Mouse (Mus musculus): ENCODE data around the gene Tbc1d2. TPM values are rescaled to one million over a fixed set of nuclear protein-coding genes. Genes with fewer than 3 reads are reported as not detected.

The Tbc1d2 gene
- 3.2 and 3.5 TPM in 2 replicates for polyA plus RNA-seq (2014; fragmentation: Nextera tagmentation; extraction: Ambion mirVana)

GRCm38 (mm10) chr4:46650086-46650753 lies at the start of gene Tbc1d2:
TSS of gene Tbc1d2 (minus strand) at chr4:46650209.
- Histone ChIP-seq H3K36me3 (ENCODE audit: insufficient read depth) (no peaks in the 10 kb centered on the region), H3K9ac (peak within 1 kb of the TSS; percentile 64), H3K9me3 (ENCODE audit: low read depth, low read length) (no peaks in the 10 kb centered on the region), H3K27ac (ENCODE audit: low read depth) (peak within 1 kb of the TSS; percentile 81), H3K4me3 (ENCODE audit: low read depth, low read length) (peak within 1 kb of the TSS; percentile 59), H3K4me1 (ENCODE audit: insufficient read depth) (no peaks in the 10 kb centered on the region), H3K27me3 (ENCODE audit: insufficient read depth, low read length) (peaks cover 16% of the 10 kb centered on the region; the same call in 1 of the 2 replicates), H3K4me2 (peak within 1 kb of the TSS; percentile 78)
- peak; percentile 97 for DNase-seq
- under 1% methylated on average over 69 of the region's 69 CpGs for WGBS
- ATAC-seq (ENCODE audit: insufficient read depth), result peak; percentile 98
- TF ChIP-seq CTCF (IDR thresholded peaks at IDR 0.05; ENCODE audit: low read depth), result peak; percentile 50

GRCm38 (mm10) chr4:46696467-46696866 lies 46.5 kb upstream of the Tbc1d2 start:
- TF ChIP-seq CTCF (IDR thresholded peaks at IDR 0.05; ENCODE audit: low read depth), result no peak
- Histone ChIP-seq H3K4me3 (ENCODE audit: low read depth, low read length) (no peak overlapping the region), H3K4me2 (no peak overlapping the region), H3K27me3 (ENCODE audit: insufficient read depth, low read length) (no peaks in the 10 kb centered on the region), H3K9ac (no peak overlapping the region), H3K27ac (ENCODE audit: low read depth) (no peak overlapping the region), H3K4me1 (ENCODE audit: insufficient read depth) (no peaks in the 10 kb centered on the region), H3K9me3 (ENCODE audit: low read depth, low read length) (no peaks in the 10 kb centered on the region), H3K36me3 (ENCODE audit: insufficient read depth) (no peaks in the 10 kb centered on the region)
- DNase-seq (no peak), ATAC-seq (ENCODE audit: insufficient read depth) (no peak)
- WGBS, result 54% methylated on average over 6 of the region's 6 CpGs

GRCm38 (mm10) chr4:46690565-46690964 lies 40.6 kb upstream of the Tbc1d2 start:
- no peaks in the 10 kb centered on the region for H3K4me1 ChIP-seq (ENCODE audit: insufficient read depth)
- no peak overlapping the region for H3K4me2 ChIP-seq

GRCm38 (mm10) chr4:46690023-46690420 lies 40.0 kb upstream of the Tbc1d2 start:
- no peak for ATAC-seq (ENCODE audit: insufficient read depth)
- H3K4me1 ChIP-seq (ENCODE audit: insufficient read depth), result no peaks in the 10 kb centered on the region
- no peak for TF ChIP-seq CTCF (IDR thresholded peaks at IDR 0.05; ENCODE audit: low read depth)
- no peaks in the 10 kb centered on the region for H3K27me3 ChIP-seq (ENCODE audit: insufficient read depth, low read length)
- no peak overlapping the region for H3K4me3 ChIP-seq (ENCODE audit: low read depth, low read length)
- H3K9ac ChIP-seq, result no peak overlapping the region
- 83% methylated on average over 8 of the region's 8 CpGs for WGBS
- DNase-seq, result no peak
- H3K27ac ChIP-seq (ENCODE audit: low read depth), result no peak overlapping the region
- H3K36me3 ChIP-seq (ENCODE audit: insufficient read depth), result no peaks in the 10 kb centered on the region
- H3K4me2 ChIP-seq, result no peak overlapping the region
- no peaks in the 10 kb centered on the region for H3K9me3 ChIP-seq (ENCODE audit: low read depth, low read length)

More at GRCm38 (mm10) chr4:46690565-46690964, 40.6 kb upstream of the Tbc1d2 start:
- no peak for DNase-seq
- Histone ChIP-seq H3K4me3 (ENCODE audit: low read depth, low read length) (no peak overlapping the region), H3K9me3 (ENCODE audit: low read depth, low read length) (no peaks in the 10 kb centered on the region), H3K27ac (ENCODE audit: low read depth) (no peak overlapping the region), H3K36me3 (ENCODE audit: insufficient read depth) (no peaks in the 10 kb centered on the region), H3K9ac (no peak overlapping the region), H3K27me3 (ENCODE audit: insufficient read depth, low read length) (no peaks in the 10 kb centered on the region)
- no peak for ATAC-seq (ENCODE audit: insufficient read depth)
- 77% methylated on average over 8 of the region's 8 CpGs for whole genome bisulfite sequencing
- no peak for TF ChIP-seq CTCF (IDR thresholded peaks at IDR 0.05; ENCODE audit: low read depth)

- H3K4me1 ChIP-seq (ENCODE audit: insufficient read depth), result no peaks in the 10 kb centered on the region
- no peak overlapping the region for H3K4me3 ChIP-seq (ENCODE audit: low read depth, low read length)
- 40% methylated on average over 15 of the region's 15 CpGs for WGBS
- no peaks in the 10 kb centered on the region for H3K9me3 ChIP-seq (ENCODE audit: low read depth, low read length)
- no peak overlapping the region for H3K27ac ChIP-seq (ENCODE audit: low read depth)
- no peaks in the 10 kb centered on the region for H3K36me3 ChIP-seq (ENCODE audit: insufficient read depth)
- H3K4me2 ChIP-seq, result no peak overlapping the region
- peak; percentile 87 for DNase-seq
- no peaks in the 10 kb centered on the region for H3K27me3 ChIP-seq (ENCODE audit: insufficient read depth, low read length)
- ATAC-seq (ENCODE audit: insufficient read depth), result peak; percentile 56; the same call in 1 of the 2 replicates
- TF ChIP-seq CTCF (IDR thresholded peaks at IDR 0.05; ENCODE audit: low read depth), result peak; percentile 98
- H3K9ac ChIP-seq, result no peak overlapping the region
These were observed 39.5 kb upstream of the Tbc1d2 start for GRCm38 (mm10) chr4:46689397-46690022.

GRCm38 (mm10) chr4:46688213-46688832 lies 38.3 kb upstream of the Tbc1d2 start:
- WGBS, result 65% methylated on average over 14 of the region's 14 CpGs
- no peaks in the 10 kb centered on the region for H3K27me3 ChIP-seq (ENCODE audit: insufficient read depth, low read length)
- no peaks in the 10 kb centered on the region for H3K9me3 ChIP-seq (ENCODE audit: low read depth, low read length)
- H3K4me2 ChIP-seq, result no peak overlapping the region
- H3K4me3 ChIP-seq (ENCODE audit: low read depth, low read length), result no peak overlapping the region
- no peaks in the 10 kb centered on the region for H3K36me3 ChIP-seq (ENCODE audit: insufficient read depth)
- DNase-seq (no peak), ATAC-seq (ENCODE audit: insufficient read depth) (no peak)
- H3K27ac ChIP-seq (ENCODE audit: low read depth), result no peak overlapping the region
- no peaks in the 10 kb centered on the region for H3K4me1 ChIP-seq (ENCODE audit: insufficient read depth)
- TF ChIP-seq CTCF (IDR thresholded peaks at IDR 0.05; ENCODE audit: low read depth), result no peak
- no peak overlapping the region for H3K9ac ChIP-seq

- WGBS, result 49% methylated on average over 6 of the region's 6 CpGs
These were observed 34.2 kb upstream of the Tbc1d2 start for GRCm38 (mm10) chr4:46684160-46684559.

More at GRCm38 (mm10) chr4:46684160-46684559, 34.2 kb upstream of the Tbc1d2 start:
- no peak for TF ChIP-seq CTCF (IDR thresholded peaks at IDR 0.05; ENCODE audit: low read depth)
- Histone ChIP-seq H3K4me1 (ENCODE audit: insufficient read depth) (no peaks in the 10 kb centered on the region), H3K9ac (no peak overlapping the region), H3K27me3 (ENCODE audit: insufficient read depth, low read length) (no peaks in the 10 kb centered on the region), H3K9me3 (ENCODE audit: low read depth, low read length) (no peaks in the 10 kb centered on the region), H3K36me3 (ENCODE audit: insufficient read depth) (no peaks in the 10 kb centered on the region), H3K4me3 (ENCODE audit: low read depth, low read length) (no peak overlapping the region), H3K27ac (ENCODE audit: low read depth) (no peak overlapping the region), H3K4me2 (no peak overlapping the region)
- peak; percentile 68 for DNase-seq
- ATAC-seq (ENCODE audit: insufficient read depth), result 0 out of 2 replicates have a peak, but pooled peaks have one; percentile 71

Measured in lung, embryonic 14.5 days (tissue).